Mouse (Mus musculus) brain, adult 2 months (tissue): ENCODE measurements around the gene Nbea.

ENCODE experiments used
- DNase-seq: peaks from one replicate; pipeline ENCODE4 v3.0.0; 2011; ENCODE audit warnings: low read depth, low spot score

Gene Nbea

DNA sequence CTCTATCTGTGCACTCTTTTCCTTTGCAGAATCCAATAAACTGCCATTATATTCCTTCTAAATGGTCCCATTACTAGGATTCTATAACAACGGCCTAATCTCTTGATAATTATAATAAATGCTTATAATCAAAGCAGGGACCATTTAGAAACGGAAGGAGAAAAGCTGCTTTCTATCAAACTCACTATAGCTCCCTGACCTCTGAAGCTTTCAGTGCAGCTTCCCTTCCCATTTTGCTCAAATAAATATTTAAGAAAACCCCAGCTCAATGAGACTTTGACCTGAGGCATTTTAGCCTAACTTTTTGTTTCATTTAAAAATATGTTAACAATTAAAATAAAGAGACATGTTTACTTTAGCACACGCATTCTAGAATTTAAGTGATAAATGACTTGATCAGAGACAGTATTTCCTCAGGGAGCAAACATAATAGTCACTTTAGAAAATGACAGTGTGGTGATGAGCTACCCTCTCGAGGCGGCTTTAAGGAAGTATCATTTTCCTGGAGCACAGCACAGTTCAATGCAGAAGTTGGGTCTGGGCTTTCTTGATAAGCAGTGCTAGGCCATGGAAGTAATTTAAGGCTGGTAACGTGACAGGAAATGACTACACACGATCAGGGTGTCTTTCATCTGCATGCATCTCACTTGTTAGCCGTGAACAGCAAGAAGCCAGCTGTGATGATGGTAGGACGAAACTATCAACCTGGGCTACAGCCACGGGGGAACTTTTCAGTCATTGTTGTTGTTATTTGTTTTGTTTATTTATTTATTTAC, 354.8 kb downstream of the Nbea start:
- no peak for DNase-seq

DNA sequence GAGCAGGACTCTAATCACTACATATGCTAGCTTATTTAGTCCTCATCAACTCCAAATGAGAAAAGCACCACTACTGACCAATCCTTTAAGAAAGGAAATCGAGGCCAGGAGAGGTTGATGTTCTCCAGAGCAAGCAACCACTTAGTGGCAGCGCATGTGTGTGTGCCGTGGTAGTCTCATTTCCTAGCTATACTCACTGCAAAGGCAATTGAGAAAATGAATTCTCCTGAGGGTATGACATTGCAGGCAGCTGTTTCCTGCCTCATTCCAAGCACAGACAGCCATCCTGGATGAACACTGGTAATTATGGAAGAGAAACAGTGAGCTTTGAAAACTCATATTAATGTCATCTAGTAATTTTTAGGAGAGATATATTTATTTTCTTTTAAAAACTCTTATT, 358.6 kb downstream of the Nbea start:
- DNase-seq: no peak

DNA sequence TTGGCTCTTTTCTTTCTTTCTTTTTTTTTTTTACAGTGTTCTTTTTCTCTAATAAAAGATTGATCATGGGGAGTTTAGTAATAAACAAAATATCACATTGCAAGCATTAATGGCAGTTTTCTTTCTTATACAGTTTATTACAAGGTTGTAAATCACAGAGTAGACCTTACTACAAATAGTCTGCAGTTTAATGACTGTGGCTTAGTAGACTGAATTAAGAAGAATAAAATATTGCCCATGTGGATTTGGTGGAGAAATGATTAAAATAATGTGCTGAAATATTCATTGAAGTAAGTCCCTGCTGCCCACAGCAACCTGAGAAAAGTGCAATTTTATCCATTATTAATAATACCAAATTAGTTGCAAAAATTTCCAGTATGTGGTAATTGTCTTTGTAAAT, 363.9 kb downstream of the Nbea start:
- no peak for DNase-seq

DNA sequence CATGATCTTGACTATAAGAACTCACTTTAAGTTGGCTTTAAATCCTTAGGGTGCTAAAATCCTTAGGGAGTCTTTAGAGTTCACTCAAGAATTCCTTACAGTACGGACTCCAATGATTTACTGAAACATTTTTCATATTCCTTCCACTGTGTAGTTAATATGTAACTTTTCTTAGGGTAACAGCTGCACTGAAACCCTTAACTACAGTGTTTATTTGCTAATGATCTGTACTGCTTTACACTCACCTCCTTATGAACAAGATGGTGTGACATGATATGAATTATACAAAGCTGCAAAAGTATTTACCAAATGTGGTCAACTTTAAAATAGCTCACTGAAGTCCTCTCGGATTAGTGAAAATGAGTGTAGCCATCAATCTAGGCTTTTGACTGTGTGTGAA, 365.4 kb downstream of the Nbea start:
- DNase-seq: no peak

DNA sequence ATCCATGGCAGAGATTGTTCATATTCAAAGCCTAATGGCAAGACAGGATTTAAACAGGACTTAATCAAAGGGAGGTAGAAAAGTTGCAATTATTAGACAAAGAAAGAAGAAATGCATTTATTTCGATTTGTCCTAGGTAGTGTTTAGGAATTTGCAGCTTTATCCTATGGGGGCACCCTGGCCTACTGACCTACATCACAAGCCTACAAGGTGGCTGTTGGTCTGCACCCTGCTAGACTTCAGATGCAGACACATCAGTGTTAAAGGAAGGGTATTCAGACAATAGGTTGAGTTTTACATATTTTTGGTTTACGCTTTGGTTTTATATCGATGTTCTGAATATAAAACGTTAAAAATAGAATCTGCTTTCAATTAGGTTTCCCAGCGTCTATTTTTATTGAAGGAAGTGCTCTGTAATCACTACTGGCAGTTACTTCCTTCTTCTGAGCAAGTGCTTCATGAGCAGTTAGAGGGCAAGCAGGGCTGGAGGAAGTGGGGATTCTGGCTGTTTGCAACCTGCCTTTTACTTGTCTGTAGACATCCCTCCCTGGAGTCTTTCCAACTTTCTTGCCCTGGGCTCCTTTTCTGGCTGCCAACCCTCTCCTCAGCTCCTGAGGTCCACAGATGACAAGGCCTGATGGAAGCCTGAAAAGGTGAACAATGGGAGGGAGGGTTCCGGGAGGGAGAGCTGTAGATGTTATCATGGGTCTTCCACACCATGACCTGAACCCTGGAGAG, 366.7 kb downstream of the Nbea start:
- DNase-seq: peak; percentile 68

DNA sequence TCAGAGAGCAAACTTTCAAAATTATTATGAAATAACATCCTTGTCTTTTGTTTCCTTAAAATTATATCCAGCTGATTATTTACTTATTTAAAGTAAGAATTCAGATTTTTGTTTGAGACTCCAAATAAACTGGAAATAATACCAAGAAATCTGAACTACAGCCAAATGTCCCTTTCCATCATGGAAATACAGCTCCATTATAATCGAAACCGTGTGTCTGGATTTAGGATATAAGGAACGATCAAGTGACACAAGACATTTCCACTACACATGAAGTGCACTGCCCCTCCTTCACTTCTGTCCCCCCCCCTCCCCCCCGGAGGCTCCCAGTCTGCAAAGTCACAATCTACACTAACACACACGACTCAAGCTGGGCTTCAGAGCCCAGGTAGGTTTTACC, 367.4 kb downstream of the Nbea start:
- no peak for DNase-seq

DNA sequence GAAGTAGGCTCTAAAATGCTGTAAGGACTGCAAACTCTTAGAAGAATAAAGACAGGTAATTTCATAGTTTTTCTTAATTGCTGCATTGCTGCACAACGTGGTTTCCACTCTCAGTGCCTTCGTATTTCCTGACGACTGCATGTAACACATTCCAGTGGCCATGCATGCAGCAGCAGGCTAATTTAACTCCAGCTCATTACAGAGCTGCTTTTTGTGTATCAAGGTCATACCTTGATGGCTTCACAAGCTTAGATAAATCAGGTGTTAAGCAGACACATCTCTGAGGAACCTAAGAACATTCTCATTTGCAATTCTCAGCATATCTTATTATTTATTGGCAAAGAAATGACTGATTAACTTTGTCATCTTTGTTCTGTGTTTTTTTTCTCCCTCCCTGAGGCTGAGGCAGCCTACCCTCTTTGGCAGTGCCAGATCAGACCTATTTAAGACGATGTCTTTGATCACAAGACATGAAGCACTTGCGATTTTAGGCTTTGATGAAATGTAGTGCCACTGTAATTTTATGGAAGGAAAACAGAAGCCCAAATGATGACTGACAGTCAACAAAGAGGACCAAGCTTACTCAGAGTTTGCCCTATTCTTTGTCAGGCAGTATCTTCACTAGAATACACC, 368.4 kb downstream of the Nbea start:
- no peak for DNase-seq

DNA sequence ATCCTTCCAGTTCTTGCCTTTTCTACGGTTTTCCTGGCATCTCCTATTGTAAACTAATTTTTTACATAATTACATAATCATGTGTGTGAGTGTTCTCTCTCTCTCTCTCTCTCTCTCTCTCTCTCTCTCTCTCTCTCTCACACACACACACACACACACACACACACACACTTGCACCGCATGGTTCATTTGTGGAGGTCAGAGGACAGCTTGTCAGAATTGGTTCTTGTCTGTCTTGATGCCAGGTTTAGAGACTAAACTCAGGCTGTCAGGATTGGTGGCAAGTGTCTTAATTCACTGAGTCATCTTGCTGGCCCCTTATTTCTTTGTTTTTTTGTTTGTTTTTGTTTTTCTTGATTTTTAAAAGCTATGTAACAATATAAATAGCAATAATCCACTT, 388.7 kb downstream of the Nbea start:
- no peak for DNase-seq

DNA sequence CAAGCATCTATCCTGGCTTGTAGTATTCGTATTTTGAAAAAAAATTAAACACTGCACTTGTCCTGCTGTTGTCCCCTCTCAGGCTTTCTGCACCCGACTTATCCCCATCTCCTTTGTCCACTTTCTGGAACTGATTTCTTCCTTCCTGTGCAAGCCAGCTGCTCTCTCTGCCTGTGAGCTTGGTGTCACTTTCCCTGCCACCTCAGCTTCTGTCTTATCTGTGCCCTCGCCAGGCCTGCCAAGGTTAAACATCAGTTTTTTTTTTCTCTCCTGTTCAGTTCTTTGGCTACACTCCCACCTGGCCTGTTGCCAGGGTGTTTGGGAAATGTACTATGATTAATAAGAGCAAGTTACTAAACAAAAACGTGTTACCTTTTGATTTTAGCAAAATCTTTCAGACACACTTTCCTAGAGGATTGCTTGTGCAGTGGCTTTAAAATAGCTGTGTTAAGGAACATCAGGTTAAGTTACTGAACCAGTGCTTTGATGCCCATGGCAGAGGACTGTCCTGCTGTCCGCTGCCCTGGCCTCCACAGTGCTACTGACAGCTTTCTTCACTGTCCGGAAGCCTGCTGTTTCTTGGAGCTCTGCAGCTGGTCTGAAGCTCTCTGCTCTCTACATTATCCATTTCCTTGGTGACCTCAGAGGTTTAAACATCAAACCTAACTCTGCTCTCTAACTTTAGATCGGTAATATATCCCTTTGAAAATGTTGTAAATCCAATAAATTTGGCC, 389.5 kb downstream of the Nbea start:
- peak; percentile 53 for DNase-seq

DNA sequence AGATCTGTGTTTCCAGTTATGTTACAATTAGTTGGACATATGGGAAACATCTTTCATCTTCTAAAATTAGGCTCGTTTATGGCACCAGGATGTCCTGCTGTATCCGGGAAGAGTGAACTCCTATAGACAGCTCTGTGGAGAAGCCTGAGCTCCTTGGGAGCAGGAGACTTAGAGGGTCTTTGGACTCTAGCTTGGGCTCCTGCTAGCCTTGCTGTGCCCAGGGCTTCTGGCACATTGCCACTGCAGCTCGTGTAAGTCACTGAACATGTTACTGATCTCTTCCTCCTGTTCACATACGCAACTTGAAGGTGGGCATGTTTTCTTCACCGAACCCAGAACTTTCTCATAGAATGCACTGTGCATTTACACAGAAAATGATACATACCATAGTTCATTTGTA, 391.2 kb downstream of the Nbea start:
- DNase-seq: peak; percentile 53

DNA sequence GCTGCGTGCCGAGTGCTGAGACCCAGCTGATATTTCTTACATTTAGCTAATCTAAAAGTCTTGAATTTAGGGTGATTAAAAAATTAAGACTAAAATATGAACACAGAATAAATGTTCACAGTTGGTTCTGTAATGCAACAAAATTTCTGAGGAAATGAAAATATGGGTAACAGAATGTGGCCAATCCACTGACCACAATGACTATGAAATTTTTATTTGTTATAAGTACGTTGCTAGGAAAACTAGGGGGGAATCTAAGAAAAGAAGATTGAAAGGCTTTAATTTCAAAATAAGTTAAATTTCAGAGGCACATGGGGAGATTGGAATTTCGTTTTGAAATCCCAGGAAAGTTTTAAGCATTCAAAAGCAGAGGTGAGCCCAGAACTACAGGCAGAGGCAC, 392.9 kb downstream of the Nbea start:
- DNase-seq: no peak

DNA sequence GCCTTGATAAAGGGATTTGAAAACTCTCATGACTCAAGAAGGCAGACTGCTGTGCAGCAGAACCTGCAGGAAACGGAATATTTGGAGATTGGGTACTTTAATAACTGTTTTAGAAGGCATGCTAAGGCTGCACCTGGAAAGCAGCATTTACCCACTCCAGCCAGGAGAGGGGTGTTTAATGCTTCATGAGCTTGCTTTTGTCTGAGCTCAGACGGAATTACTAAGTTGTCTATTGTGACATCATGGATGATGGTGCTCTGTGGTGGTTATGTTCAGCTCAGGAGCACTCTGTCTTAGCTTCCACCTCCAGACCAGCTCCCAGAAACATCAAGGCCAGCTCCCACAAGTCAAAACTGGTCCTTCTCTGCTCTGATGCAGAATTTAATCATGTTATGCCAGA, 393.6 kb downstream of the Nbea start:
- DNase-seq: peak; percentile 55

DNA sequence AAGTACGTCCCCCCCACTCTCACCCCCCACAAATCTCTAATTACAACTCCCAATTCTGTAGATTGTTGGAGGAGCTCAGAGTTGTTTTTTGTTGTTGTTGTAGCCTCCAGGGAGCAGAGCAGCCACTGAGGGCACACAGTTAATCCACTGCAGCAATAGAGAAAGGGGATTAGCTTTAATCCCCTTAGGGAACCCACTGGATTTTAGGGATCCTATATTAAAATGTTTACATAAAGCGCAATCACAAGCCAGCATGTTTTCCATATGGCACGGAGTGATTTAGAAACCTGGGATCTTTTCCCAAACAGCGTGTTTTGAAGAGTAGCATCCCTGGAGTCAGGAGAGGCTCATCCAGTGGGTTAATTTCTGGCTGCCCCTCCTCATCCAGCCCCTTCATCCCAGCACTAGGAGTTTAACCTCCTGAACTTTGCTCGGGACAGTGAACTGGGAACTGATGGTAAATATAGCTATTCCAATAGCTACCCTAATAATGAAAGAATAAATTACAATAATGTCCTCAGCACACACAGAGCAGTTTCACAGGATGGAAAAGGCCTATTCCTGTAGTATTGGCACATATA, 394.8 kb downstream of the Nbea start:
- DNase-seq: no peak

DNA sequence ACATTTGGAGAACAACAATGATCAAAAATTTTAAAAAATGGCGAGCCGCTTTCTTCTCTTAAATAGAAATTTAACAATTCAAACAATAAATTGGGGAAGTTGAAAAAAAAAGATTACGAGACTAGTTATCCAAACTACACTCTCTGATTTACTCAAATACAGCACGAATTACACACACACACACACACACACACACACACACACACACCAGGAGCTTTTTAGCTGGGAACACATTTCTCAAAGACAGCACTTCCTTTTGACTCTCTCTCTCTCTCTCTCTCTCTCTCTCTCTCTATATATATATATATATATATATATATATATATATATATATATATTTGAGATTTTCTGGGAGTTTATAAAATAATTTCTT, 395.3 kb downstream of the Nbea start:
- DNase-seq: no peak

DNA sequence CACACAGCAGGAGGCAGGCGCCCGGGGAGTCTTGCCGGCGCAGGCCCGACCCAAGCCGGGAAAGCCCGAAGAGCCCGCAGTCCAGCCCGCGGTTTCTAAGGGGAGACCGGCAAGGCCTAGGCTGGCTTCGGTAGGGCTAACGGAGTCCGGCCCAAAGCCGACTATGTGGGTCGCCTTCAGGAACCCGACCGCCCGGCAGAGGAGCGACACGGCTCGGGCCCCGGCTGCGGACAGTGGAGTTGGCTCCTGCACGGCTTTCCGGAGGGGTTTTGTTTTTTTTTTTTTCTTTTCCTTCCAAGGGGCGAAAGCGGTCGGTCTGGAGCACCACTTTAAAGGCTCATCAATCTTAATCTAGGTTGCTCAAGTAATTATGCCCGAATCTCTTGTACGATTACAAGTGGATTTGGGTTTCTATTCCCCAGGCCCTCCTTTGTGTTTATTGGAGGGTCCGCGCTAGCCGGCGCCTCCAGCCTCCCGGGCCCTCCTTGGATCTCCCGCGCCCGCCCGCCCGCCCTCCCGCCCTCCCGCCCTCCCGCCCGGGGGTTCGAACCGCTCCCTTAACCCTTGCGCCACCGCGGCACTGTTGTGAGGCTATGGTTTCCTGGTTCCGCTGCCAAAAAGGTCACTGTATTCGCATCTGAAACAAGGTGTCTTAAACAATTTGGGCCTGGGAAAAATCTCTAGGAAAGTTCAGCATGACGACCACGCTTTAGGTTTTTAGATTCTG, 395.9 kb downstream of the Nbea start:
- DNase-seq: peak; percentile 65

DNA sequence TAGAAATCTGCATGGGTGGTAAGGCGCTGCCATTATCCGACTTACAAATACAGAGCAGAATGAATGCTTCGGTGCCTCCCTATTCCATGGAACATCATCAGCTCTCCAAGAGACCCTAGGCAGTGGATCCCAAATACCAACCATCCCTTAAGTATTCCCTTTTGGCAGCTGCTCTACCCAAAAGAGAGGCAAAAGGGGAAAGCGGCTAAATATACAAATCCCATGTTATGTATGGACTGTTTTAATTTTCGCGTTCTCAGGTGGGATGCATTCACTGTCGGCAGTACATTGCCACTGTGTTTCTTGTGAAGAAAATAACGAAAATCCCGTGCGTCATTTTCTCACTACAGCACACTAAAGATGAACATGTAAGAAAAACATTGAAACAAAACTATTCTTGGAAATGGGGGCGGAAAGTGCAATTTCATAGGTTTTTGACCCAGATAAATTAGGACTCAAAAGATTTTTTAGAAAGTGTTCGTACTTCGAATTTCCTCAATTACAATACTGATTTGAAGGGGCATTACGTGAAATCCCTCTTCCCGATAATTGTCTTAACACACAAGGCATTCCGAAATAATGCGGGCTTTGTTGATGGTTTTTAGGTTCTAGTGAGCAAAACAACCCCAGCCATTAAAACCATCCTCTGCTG, 396.5 kb downstream of the Nbea start:
- DNase-seq: peak; percentile 64

DNA sequence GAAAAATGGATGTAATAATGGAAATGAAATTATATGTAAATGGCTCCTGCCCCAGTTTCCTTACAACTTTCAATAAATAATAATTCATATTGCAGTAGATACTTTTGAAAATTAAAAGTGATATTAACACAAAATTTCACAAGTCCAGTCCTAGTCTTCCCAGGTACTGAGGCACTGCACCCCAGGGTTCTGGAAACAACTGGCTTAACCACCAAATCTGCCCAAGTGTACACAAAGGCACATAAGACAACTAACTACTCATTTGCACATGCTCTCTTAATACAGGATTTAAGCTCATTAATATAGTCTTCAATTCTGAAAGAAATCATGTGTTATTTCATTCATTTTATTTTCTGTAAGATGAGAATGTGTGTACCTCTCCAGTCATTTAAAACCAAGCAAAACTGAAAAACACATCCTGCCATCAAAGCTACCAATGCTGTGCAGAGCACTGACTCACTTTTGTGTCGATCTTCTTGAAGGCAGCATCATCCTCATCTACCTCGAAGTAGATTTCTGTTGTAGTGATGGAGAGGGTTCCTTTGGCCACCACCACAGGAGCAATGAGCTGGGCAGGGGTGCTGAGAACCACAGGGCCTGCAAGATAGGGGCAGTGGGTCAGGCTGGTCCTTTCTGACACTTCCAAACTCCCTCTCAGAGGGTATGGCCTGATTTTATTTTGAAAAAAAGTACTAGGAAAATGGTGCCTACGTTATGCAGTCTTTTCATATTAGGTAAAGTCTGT, 397.3 kb downstream of the Nbea start:
- DNase-seq: no peak

DNA sequence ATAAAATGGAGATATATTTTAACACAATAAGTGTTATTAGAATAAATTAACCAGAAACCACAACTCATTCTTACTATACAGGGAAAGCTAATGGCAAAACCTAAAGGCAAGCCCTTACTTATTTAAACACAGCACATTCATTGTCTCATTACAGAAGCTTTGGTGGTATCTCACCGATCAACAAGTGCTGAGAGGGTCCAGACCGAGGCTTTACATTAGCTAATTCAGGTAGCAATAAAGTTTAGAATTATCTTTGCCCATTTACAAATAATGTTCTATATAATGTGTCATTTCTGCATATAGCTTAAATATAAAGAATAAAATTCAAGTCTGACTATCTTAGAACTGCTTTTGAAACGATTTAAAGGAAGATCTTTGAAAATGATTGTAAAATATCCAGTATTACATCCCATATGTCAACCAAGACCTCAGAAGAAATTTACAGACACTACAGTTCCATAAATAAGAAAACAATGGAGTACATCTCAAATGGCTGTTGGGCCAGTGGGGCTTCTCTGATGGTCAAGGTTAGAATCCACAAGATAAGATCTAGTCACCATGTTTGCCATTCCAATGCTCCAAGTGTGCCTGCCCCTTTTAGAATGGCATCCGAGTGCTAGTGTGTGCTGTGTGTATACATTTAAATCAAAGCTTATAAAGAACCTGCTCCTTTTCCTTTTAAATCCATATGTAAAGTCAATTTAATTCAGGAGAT, 398.1 kb downstream of the Nbea start:
- DNase-seq: no peak

DNA sequence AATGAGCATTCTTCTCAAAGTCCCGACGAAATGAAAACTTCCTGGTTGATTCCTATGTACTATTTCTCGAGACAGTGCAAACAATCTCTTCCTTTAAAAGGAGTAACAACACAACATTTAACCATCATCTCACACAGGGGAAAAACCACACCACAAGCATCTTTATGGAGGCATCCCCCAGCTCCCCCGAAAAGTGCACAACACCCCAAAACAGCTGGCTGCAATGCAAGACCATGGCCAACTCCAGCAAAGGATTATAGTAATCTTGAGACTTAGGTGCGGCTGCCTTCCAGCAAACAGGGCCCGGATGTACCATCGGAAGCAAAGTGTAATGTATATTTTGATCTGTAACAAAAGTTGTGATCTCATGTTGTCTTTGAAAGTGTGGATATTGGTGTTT, 399.4 kb downstream of the Nbea start:
- DNase-seq: no peak
